Mouse (Mus musculus): ENCODE results near the gene Col11a2. TPM values are rescaled to one million over a fixed set of nuclear protein-coding genes. Genes with fewer than 3 reads are reported as not detected.

The Col11a2 gene
- polyA plus RNA-seq, 3 experiments from 2014 or later: 0.21 TPM; not detected in 2

DNA sequence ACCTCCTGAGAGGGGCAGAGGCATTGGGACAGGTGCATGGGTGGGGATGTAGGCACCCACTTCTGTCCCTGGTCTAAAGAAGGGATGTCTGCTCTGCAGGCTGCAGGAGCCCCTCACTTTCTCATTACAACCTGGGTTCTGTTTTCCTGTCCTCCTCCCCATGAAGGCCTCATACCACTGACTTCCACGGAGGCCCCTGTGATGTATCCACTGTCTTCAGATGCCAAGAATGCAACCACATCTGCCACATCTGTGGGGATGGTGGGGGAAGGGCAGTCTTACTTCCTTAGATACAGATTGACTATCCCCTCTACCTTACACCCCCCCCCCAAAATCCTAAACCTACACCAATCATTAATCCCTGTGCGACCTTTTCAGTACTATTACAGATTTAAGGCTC, 13.0 kb upstream of the Col11a2 start:
- no peak for ATAC-seq

DNA sequence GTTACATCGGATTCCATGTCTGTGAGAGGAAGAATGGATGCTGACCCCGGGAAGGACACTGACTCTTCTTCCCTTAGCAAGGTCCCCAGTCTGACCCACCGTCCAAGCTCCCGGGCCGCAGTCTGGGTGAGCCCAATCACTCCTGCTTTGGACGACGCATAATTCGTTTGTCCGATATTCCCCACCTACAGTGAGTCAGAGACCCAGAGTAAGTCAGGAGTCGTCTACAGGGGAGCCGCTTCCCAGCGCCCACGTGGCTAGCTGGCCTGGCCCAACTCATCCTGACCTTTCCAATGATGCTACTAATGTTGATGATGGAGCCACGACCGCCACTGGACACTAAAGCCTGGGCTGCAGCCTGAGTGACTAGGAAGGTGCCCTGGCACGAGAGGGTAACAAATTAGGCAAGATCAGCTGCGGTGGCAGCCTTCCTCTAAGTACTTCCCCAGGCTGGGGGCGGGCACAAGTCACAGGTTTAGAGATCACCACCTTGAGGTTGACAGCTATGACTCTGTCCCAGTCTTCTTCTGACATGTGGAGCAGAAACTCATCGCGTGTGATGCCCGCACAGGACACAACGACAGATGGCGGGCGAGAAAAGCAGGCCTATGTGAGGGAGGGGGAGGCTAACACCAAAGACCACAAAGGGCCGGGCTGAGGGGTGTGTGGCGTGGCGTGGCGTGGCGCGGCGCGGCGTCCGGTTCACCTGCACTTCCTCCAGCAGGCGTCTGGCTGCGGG, 12.2 kb upstream of the Col11a2 start:
- peak; percentile 58 for ATAC-seq

DNA sequence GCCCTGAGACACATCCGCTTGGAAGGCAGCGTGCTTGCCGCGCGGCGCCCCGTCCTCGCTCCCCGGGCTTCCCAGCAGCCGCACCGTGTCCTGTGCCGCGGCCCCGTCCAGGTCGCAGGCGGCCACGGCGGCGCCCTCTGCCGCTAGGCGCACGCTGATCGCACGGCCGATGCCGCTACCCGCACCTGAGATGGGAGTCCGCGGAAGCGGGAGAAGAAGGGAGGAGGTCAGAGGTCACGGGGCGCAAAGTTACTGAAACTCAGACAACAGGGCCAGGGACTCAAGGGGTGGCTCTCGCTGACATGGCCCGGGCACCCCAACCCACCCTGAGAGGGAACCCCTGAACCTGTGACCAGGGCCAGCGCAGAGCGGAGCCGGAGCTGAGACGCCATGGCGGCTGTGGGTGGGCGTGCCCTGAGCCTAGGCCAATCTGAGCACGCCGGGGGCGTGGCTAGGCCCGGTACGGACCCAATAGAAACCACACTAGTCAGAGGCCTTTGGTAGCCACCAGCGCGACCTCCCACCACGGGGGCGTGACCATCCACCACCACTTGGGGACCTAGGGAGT, 11.5 kb upstream of the Col11a2 start, which contains the start of gene H2-Ke6:
Gene H2-Ke6 (minus strand): TSS at position 405 of the 568 bp plus-strand sequence.
- ATAC-seq: peak; percentile 53

DNA sequence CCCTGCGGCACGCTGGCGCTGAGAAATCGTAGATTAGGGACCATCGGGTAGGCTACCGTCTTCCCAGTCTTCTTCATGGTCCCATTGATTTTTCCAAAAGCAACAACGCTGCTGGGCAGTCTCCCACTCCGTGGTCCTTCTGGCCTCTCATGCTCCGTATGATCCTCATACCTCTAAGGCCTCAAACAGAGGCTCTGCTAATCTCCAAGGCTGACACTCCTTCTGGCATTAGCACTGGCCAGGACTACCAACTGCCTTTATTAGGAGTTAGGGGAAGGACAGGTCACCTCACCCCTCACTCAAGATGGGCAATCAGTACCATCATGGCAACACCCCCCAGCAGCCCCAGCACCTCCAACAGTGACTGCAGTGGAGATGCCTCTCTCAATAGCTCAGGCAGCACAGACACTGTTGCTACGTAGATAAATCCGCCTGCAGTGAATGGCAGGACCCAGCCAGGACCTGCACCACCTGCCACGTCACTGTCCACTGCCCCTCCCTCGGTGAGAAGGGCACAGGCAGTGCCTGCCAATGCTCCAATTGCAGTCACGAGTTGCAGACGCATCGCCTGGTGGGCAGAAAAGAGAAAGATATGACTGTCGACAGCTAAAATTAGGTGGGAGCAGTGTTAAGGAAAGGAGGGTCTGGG, 10.6 kb upstream of the Col11a2 start:
- no peak for ATAC-seq

DNA sequence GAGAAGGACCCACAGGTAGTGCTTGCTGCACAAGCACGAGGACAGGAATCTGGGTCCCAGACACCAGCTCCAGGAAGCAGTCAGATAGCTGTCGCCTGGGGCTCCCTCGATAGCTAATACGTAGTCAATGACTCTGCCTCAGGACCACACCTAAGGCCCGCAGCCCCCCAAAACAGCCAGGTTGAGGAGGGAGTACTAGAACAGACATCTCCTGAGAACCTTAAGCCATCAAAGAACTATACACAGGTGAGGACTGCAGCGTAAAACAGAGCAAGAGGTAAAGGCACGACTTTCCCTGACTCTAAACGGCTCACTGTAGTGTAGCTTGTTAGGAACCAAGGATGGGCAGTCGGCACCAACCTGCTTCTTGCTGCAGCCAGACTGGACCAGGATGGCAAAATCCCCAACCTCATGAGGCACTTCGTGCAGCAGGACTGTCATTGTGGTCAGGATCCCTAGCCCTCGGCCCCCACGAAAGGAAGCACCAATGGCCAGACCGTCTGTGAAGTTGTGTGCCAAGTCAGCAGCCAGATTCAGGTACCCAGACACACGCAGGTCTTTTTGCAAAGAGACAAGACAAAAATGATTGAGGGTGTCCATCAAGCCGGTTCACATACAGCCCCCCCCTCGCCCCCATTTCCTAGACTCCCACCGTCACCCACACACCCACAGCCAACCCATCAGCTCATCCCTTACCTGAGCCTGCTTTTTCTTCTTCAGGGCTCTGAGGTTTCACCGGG, 9.9 kb upstream of the Col11a2 start:
- ATAC-seq: no peak

DNA sequence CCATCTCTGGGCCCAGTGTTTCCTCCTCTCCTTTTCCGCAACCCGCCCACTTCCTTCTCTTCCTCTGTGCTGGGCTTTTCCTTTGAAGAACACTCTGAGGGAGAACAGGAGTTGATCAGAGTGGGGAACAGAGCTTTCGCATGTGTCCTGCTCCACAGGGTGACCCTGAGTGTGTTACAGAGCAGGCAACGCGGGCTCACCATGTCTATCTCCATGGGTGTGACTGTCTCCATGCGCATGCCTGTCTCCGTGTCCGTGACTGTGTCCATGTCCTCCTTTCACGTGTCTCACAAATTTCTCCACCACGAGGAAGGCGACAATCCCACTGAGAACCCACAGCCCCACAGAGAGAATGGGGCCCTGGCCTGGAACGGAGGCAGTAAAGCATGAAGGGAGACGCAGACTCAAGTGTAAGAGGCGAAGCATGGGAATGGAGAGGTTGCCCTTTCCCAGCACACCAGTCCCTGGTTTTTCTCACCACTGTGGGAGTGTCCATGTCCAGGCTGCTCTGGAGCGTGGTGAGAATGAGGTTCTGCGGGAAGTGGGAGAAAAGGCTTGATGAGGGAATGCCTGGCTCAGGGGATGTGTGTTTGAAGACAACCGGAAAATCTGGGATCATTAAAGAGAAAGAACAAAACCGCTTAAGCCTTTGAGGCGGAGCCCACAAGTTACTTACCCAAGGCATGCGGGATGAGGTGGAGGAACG, 9.2 kb upstream of the Col11a2 start:
- no peak for ATAC-seq

DNA sequence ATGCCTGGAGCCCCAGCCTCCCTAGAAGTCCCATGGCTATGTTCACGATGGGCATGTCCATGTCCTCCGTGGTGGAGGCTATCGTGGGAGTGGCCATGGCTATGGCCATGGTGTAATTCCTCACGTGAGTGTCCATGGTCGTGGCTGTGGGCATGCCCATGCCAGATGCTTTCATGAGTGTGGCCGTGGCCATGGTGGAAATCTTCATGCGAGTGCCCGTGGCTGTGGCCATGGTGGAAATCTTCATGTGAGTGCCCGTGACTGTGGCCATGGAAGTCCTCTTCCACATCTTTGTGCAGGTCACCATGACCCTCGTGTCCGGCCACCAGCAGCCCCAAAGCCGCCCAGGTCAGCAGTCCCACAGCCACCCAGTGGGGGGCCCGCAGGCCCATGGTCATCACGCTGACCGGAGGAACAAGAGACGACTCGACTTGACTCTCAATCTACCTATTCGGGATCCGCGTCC, 8.3 kb upstream of the Col11a2 start:
- ATAC-seq: no peak

DNA sequence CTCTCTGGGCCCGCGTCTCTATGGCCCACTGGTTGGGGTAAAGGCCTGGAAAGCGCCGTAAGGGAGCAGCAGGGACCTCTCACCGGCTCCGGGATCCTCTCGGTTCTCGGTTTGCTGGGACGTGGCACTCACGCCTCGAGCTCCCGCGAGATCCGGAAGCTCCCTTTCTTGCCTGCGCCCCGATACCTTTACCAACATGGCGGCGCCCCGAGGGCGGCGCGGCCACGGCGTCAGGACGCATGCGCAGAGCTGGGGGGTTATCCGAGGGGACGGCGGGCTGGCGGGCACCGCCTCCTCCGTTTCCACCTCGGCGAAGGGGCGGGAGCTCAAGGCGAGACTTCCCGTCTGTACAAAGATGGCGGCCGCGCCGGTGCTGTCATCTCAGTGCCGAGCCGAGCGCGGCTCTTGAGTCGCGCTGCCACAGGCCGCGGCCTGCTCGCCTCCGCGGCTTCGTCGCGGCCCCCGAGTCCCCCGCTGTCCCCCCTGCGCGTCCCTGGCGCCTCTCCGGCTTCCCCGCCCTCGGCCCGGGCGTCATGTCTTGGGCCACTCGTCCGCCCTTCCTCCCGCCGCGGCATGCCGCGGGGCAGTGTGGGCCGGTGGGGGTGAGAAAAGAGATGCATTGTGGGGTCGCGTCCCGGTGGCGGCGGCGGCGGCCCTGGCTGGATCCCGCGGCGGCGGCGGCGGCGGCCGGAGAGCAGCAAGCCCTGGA, 7.6 kb upstream of the Col11a2 start, which contains the start of the genes Slc39a7 and Rxrb:
Gene Slc39a7 (minus strand): TSS at position 218 of the 709 bp plus-strand sequence.
Gene Rxrb (plus strand): TSS at position 348 of the 709 bp plus-strand sequence.
- peak; percentile 63 for ATAC-seq

DNA sequence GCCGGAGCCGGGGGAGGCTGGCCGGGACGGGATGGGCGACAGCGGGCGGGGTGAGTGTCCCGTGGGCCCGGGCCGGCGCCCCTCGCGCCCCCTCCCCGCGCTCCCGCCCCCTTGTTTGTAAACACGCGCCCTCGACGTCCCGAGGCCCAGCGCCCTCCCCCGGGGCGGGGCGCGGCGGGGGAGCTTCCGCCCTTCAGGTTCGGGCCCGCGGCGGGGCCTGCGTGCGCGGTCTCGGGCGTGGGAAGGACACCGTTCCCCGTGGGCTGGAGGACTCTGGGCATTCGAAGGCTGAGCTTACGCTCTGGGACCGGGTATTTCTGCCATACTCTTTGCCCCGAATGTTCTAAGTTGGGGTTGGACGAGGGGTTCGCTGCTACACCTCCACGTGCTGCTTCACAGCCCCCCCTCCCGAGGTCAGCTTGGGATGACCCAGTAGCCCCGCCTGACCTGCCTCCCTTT, 7.0 kb upstream of the Col11a2 start:
- no peak for ATAC-seq

DNA sequence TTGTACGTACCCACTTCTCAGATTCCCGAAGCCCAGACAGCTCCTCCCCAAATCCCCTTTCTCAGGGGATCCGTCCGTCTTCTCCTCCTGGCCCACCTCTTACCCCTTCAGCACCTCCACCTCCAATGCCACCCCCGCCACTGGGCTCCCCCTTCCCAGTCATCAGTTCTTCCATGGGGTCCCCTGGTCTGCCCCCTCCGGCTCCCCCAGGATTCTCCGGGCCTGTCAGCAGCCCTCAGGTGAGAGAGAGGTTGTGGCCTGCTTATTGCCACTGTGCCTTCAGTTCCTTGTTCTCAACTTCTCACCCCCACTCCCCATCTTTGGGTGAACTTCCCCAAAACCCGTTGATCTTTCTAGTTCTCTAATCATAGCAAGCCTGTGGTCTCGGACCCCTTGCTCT, 6.4 kb upstream of the Col11a2 start:
- ATAC-seq: no peak

DNA sequence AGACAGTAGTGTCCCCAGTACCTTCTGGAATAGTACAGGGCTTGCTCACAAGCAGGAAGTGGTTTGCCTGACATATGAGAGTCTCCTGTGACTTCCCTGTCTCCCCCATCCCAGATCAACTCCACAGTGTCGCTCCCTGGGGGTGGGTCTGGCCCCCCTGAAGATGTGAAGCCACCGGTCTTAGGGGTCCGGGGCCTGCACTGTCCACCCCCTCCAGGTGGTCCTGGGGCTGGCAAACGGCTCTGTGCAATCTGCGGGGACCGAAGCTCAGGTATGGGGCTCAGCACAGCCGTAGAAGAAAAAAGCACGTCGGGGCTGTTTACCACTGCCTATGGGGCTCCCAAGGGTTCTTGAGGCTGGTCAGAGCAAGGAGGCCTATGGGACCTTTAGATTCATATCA, 5.8 kb upstream of the Col11a2 start:
- ATAC-seq: no peak

DNA sequence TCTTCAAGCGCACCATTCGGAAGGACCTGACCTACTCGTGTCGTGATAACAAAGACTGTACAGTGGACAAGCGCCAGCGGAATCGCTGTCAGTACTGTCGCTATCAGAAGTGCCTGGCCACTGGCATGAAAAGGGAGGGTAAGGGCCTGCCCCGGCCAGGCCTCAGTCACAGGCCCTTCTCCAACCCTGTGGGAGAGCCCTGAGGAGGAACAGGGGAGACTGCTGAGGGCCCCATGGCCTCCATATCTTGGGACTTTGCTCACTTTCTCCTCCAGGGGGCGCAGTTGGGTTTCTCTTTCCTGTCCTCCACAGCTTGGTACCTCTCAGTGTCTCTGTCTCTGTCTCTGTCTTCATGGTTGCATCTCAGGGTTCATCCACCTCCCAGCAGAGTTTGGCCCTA, 5.2 kb upstream of the Col11a2 start:
- ATAC-seq: no peak

DNA sequence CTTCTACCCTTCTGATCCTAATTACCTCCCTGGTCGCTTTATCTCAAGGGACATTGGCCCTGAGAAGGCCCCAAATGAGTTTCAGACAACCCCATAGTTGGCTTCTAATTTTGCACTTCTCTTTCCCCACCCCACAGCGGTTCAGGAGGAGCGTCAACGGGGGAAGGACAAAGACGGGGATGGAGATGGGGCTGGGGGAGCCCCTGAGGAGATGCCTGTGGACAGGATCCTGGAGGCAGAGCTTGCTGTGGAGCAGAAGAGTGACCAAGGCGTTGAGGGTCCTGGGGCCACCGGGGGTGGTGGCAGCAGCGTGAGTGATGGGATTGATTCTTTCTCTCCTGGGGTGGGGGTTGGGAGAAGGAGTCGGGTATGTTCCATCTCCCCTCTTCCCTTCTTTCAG, 3.7 kb upstream of the Col11a2 start:
- ATAC-seq: no peak

DNA sequence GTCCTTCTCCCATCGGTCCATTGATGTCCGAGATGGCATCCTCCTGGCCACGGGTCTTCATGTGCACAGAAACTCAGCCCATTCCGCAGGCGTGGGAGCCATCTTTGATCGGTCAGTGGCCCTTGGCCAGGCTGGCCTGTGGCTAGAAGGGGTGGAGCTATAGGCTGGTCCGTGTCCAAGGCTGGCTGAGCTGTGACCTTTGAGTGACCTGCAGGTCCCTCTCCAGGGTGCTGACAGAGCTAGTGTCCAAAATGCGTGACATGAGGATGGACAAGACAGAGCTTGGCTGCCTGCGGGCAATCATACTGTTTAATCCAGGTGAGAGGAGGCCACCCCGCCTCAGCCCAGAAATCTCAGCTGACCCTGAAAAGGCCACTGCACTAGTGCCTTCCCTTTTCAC, 2.6 kb upstream of the Col11a2 start:
- no peak for ATAC-seq

DNA sequence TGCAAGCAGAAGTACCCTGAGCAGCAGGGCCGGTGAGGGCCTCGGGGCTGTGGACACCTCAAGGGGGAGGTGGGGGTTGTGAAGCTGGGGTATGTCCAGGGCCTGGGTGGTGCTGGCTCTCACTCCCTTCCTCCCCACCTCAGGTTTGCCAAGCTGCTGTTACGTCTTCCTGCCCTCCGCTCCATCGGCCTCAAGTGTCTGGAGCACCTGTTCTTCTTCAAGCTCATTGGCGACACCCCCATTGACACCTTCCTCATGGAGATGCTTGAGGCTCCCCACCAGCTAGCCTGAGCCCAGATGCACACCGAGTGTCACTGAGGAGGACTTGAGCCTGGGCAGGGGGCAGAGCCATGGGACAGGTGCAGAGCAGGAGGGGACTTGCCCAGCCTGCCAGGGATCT, 2.0 kb upstream of the Col11a2 start:
- no peak for ATAC-seq

DNA sequence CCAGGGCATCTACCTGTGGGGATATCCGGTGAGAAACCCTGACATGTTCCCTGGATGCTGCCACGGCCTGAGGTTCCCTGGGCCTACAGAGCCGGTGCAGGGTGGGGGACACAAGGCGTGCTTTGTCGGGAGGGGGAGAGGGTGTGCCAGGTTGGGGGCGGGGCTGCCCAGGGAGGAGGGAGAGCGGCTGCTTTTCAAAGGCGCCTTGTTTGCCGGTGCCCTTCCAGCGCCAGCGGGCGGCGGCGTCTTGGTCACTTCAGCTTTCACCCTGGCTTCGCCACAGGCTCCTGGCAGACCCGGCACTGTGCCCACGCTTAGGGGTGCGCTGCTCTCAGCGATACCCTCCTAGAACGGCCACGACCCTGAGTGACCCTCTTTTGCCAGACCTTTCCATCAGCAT, 797 bp upstream of the Col11a2 start:
- no peak for ATAC-seq

DNA sequence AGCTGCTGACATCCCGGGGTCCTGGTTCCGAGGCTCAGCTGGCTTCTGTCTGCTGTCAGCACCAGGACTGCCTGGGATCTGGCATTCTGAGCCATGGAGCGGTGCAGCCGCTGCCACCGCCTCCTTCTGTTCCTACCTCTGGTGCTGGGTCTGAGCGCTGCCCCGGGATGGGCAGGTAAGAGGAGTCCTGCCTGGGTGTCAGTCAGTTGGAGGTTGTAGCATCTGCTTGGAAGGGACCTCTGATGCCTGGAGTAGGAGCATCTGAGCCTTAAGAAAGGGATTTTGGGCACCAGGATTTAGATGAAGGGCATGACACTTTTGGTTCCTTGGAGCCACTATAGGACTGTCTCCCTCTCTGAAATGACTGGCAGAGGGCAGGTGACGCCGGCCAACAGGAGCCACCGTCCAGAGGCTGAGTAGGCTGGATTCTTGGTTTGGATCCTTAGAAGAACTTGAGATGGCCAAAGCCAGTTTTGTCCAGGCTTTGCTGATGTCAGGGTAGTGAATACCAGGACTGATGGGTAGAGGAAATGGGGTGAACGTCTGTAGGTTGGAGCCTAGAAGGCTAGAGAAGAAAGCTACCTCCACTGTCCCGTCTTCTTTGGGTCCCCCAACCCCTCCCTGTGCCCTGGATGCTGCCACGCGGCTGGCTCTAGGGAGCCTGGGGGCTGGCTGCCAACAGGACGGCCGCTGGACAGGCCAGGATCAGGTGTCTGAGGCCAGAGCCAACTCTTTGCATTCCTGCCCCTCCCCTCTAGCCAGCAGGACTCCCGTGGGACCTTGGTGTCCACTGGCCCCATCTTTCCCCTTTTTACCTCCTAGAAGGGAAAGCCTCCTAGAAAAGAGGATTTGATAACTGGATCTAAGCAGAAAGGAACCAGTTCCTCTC, 569 bp downstream of the Col11a2 start:
- ATAC-seq: no peak

DNA sequence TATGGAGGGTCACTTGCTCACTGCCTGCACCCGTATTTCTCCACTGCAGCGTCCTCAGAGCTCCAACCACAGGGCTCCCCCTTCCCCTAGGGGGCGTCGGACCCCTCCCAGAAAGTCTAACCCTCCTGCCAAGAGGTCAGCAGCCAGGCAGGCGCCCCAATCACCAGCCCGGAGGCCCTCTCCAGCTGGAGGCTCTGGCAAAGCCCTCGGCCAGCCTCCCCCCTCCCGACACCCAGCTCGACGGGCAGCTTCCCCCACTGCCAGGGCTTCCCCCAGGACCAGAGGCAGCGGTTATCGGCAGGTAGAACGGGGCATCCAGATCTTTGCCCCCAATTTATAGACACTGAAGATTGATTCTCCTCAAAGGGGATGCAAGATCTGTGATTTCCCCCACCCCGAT, 6.7 kb downstream of the Col11a2 start:
- ATAC-seq: no peak

DNA sequence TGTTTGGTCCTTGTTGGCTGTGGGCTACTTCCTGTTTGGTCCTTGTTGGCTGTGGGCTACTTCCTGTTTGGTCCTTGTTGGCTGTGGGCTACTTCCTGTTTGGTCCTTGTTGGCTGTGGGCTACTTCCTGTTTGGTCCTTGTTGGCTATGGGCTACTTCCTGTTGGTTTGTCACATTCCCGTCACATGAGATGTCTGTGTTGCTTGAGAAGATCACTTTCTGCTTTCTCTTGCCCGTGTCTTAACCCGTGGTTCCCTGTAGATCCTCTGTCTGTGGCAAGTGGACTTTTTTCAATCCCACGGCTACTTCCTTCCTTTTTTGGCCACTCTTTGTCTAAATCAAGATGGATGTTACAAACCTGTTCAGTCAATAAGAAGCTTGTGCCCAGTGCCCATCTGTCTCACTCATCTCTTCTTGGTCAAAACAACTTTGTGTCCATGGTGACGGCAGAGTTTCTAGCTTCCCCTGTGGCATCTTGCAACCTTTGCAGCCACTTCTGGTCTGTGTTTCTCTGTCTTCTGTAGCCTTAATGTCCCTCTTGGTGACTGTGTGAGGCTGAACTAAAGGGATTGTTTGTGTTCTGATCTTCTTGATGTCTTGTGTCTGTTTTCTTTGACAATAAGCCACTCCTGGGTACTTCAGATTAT, 8.3 kb downstream of the Col11a2 start:
- peak; percentile 38 for ATAC-seq

DNA sequence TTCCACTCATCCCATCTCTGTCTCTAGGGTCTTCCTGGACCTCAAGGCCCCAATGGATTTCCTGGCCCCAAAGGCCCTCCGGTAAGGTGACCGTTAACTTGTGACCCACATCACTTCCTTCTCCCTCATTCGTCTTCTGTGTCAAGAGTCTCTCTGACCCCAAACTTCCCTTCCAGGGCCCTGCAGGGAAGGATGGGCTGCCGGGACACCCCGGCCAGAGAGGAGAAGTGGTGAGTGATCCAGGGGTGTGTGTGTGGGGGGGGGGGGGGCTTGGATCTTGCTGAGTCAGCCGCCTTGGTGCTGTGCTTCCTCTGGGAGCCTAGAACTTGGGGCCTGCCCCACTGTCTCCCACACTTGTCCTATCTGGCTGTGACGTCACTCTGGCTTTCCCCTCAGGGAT, 18.0 kb downstream of the Col11a2 start:
- ATAC-seq: no peak

All from inflammation-experienced regulatory T-cells, adult 6 months (primary cell).